Mouse (Mus musculus) hindbrain, embryonic 16.5 days (tissue): Measurements from ENCODE around the gene Nppa. TPM values are rescaled to one million over a fixed set of nuclear protein-coding genes. Genes with fewer than 3 reads are reported as not detected.
A peak's percentile ranks its signal among the peaks of the same experiment; 100 is the strongest.

Source experiments
- ATAC-seq: fragments of 200-750 bp; cut with Nextera tagmentation; 2 replicates; pipeline ENCODE4 v1.8.0; 2017; ENCODE audit warnings: moderate TSS enrichment, moderate library complexity
- H3K27ac ChIP-seq: fragments of 300-500 bp; sonication (generic); 2 replicates; pipeline ENCODE4 v1.5.1; 2014; ENCODE audit warnings: low read depth, mild to moderate bottlenecking, control low read depth, low read length, moderate library complexity
- H3K27me3 ChIP-seq: fragments of 300-500 bp; sonication (generic); replicated peaks from 2 replicates; pipeline ENCODE4 v1.6.1; 2014; ENCODE audit warnings: low read length; ENCODE audit not compliant: control insufficient read depth, insufficient read depth
- H3K36me3 ChIP-seq: fragments of 300-500 bp; sonication (generic); 2 replicates; pipeline ENCODE4 v1.6.1; 2014; ENCODE audit warnings: mild to moderate bottlenecking, low read length, moderate library complexity, mixed read lengths; ENCODE audit not compliant: control insufficient read depth, insufficient read depth
- H3K4me1 ChIP-seq: fragments of 300-500 bp; sonication (generic); 2 replicates; pipeline ENCODE4 v1.6.1; 2014; ENCODE audit warnings: low read depth, low read length; ENCODE audit not compliant: control insufficient read depth, insufficient read depth
- H3K4me2 ChIP-seq: fragments of 300-500 bp; sonication (generic); 2 replicates; pipeline ENCODE4 v1.6.1; 2014; ENCODE audit warnings: mild to moderate bottlenecking, low read length, control low read depth, moderate library complexity
- H3K4me3 ChIP-seq: fragments of 300-500 bp; sonication (generic); 2 replicates; pipeline ENCODE4 v1.5.1; 2014; ENCODE audit warnings: mild to moderate bottlenecking, low read length, control low read depth, moderate library complexity
- H3K9ac ChIP-seq: fragments of 300-500 bp; sonication (generic); 2 replicates; pipeline ENCODE4 v1.6.1; 2014; ENCODE audit warnings: low read depth, mild to moderate bottlenecking, control low read depth, low read length, moderate library complexity
- H3K9me3 ChIP-seq: fragments of 300-500 bp; sonication (generic); 2 replicates; pipeline ENCODE4 v1.6.1; 2014; ENCODE audit warnings: mild to moderate bottlenecking, low read length, moderate library complexity; ENCODE audit not compliant: control insufficient read depth
- WGBS: fragments of 180-500 bp; shearing (Covaris S2); extraction: QIAGEN DNeasy Blood & Tissue Kit; methylation state at CpG from one replicate; pipeline ENCODE4 v1.1.7; 2014; 5-methylcytosine and 5-hydroxymethylcytosine counted together
- polyA plus RNA-seq: library from polyadenylated mRNA; unstranded; fragments of >200 nt; fragmentation: Nextera tagmentation; extraction: Ambion mirVana; gene quantifications from 2 replicates; pipeline ENCODE4 v1.2.1, GENCODE M21; 2015

The Nppa gene
- 1.2 and 1.6 TPM in 2 replicates for polyA plus RNA-seq

- Histone ChIP-seq H3K4me3 (no peak within 1 kb of the TSS), H3K36me3 (peaks cover 13% of the 10 kb centered on the region), H3K27me3 (no peaks in the 10 kb centered on the region), H3K9me3 (no peaks in the 10 kb centered on the region), H3K4me2 (no peak within 1 kb of the TSS), H3K27ac (peak within 1 kb of the TSS; percentile 26; the same call in 1 of the 2 replicates), H3K9ac (no peak within 1 kb of the TSS), H3K4me1 (peaks cover 20% of the 10 kb centered on the region)
- ATAC-seq = peak; percentile 24; the same call in 1 of the 2 replicates
- WGBS = 34% methylated on average over 12 of the region's 12 CpGs
Measured at GRCm38 (mm10) chr4:148000202-148000772, at the start of gene Nppa. TSS of gene Nppa (plus strand) at chr4:148000722.

GRCm38 (mm10) chr4:147953590-147953989, 46.9 kb upstream of the Nppa start:
- Histone ChIP-seq H3K36me3 (peaks cover 3% of the 10 kb centered on the region), H3K4me2 (no peak overlapping the region), H3K27ac (no peak overlapping the region), H3K9me3 (no peaks in the 10 kb centered on the region), H3K4me1 (no peaks in the 10 kb centered on the region), H3K27me3 (no peaks in the 10 kb centered on the region), H3K4me3 (no peak overlapping the region), H3K9ac (no peak overlapping the region)
- ATAC-seq = no peak
- 9% methylated on average over 4 of the region's 4 CpGs for WGBS

- WGBS = 42% methylated on average over 11 of the region's 11 CpGs
- Histone ChIP-seq H3K9ac (no peak overlapping the region), H3K27ac (no peak overlapping the region), H3K4me3 (no peak overlapping the region), H3K9me3 (no peaks in the 10 kb centered on the region), H3K27me3 (no peaks in the 10 kb centered on the region), H3K4me1 (no peaks in the 10 kb centered on the region), H3K4me2 (no peak overlapping the region), H3K36me3 (no peaks in the 10 kb centered on the region)
- no peak for ATAC-seq
Measured at GRCm38 (mm10) chr4:147957141-147957540, 43.4 kb upstream of the Nppa start.

GRCm38 (mm10) chr4:147959881-147960831, 40.4 kb upstream of the Nppa start:
- H3K9ac ChIP-seq = no peak overlapping the region
- ATAC-seq = peak; percentile 81; the same call in 1 of the 2 replicates

GRCm38 (mm10) chr4:147962781-147963180, 37.7 kb upstream of the Nppa start:
- H3K4me1 ChIP-seq = no peaks in the 10 kb centered on the region
- H3K9ac ChIP-seq = no peak overlapping the region
- no peaks in the 10 kb centered on the region for H3K36me3 ChIP-seq
- no peaks in the 10 kb centered on the region for H3K27me3 ChIP-seq
- H3K9me3 ChIP-seq = no peaks in the 10 kb centered on the region
- no peak overlapping the region for H3K27ac ChIP-seq
- ATAC-seq = no peak
- H3K4me3 ChIP-seq = no peak overlapping the region
- WGBS = 53% methylated on average over 6 of the region's 6 CpGs
- no peak overlapping the region for H3K4me2 ChIP-seq

More at GRCm38 (mm10) chr4:147959881-147960831, 40.4 kb upstream of the Nppa start:
- H3K27me3 ChIP-seq = no peaks in the 10 kb centered on the region
- no peak overlapping the region for H3K27ac ChIP-seq
- no peaks in the 10 kb centered on the region for H3K36me3 ChIP-seq
- H3K4me3 ChIP-seq = no peak overlapping the region
- WGBS = 48% methylated on average over 6 of the region's 6 CpGs
- H3K4me1 ChIP-seq = no peaks in the 10 kb centered on the region
- H3K9me3 ChIP-seq = no peaks in the 10 kb centered on the region
- no peak overlapping the region for H3K4me2 ChIP-seq

GRCm38 (mm10) chr4:147963623-147964022, 36.9 kb upstream of the Nppa start:
- H3K27ac ChIP-seq = no peak overlapping the region
- no peak overlapping the region for H3K4me2 ChIP-seq
- H3K4me1 ChIP-seq = no peaks in the 10 kb centered on the region
- no peaks in the 10 kb centered on the region for H3K9me3 ChIP-seq
- no peak overlapping the region for H3K4me3 ChIP-seq
- no peaks in the 10 kb centered on the region for H3K36me3 ChIP-seq
- no peak overlapping the region for H3K9ac ChIP-seq
- 88% methylated on average over 15 of the region's 15 CpGs for whole genome bisulfite sequencing
- ATAC-seq = no peak
- no peaks in the 10 kb centered on the region for H3K27me3 ChIP-seq

- no peaks in the 10 kb centered on the region for H3K27me3 ChIP-seq
- no peaks in the 10 kb centered on the region for H3K9me3 ChIP-seq
- no peak overlapping the region for H3K4me2 ChIP-seq
- H3K36me3 ChIP-seq = no peaks in the 10 kb centered on the region
- ATAC-seq = no peak
- H3K9ac ChIP-seq = no peak overlapping the region
- H3K4me3 ChIP-seq = no peak overlapping the region
- H3K27ac ChIP-seq = no peak overlapping the region
- H3K4me1 ChIP-seq = no peaks in the 10 kb centered on the region
- WGBS = 85% methylated on average over 7 of the region's 7 CpGs
Measured at GRCm38 (mm10) chr4:147965712-147966111, 34.8 kb upstream of the Nppa start.

- Histone ChIP-seq H3K9ac (no peak overlapping the region), H3K27me3 (no peaks in the 10 kb centered on the region), H3K4me2 (no peak overlapping the region), H3K27ac (no peak overlapping the region), H3K4me3 (no peak overlapping the region), H3K4me1 (no peaks in the 10 kb centered on the region), H3K36me3 (no peaks in the 10 kb centered on the region), H3K9me3 (no peaks in the 10 kb centered on the region)
- WGBS = 84% methylated on average over 2 of the region's 2 CpGs
- no peak for ATAC-seq
Measured at GRCm38 (mm10) chr4:147968816-147969215, 31.7 kb upstream of the Nppa start.

- H3K27ac ChIP-seq = no peak overlapping the region
- no peaks in the 10 kb centered on the region for H3K36me3 ChIP-seq
- no peak overlapping the region for H3K4me3 ChIP-seq
- no peak overlapping the region for H3K9ac ChIP-seq
- no peaks in the 10 kb centered on the region for H3K9me3 ChIP-seq
- no peak overlapping the region for H3K4me2 ChIP-seq
- H3K4me1 ChIP-seq = no peaks in the 10 kb centered on the region
- ATAC-seq = no peak
- WGBS = 63% methylated on average over 9 of the region's 9 CpGs
- no peaks in the 10 kb centered on the region for H3K27me3 ChIP-seq
Measured at GRCm38 (mm10) chr4:147969337-147969736, 31.2 kb upstream of the Nppa start.
